Mouse (Mus musculus): ENCODE measurements at regions not wholly inside any gene's neighbourhood (a gene's known extent, or its start where the extent isn't known, plus 50 kb on each side); places are given as distances from the start of the nearest gene placed in this dataset.

DNA sequence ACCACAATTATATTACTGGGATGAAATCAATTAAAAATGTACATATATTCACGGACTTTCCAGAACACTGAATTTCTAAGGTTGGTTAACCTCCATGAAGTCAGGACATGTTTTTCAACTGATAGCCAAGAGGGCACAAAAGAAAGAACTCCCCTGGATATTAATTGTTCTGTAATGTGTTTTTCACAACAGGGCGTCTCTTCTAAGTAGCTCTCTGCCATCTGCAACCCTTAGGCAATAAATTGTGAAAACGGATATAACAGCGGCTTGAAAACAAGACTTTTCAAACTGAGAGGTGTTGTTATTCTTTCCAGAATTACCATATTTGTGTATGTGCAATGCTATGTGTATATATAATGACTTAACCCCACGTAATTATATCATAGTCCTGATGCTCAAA, 841.1 kb upstream of the Pot1a start:
- Histone ChIP-seq H3K4me3 (no peak overlapping the region), H3K9ac (no peak overlapping the region), H3K4me1 (no peaks in the 10 kb centered on the region), H3K27ac (no peak overlapping the region), H3K36me3 (no peaks in the 10 kb centered on the region), H3K27me3 (no peaks in the 10 kb centered on the region), H3K4me2 (replicated peaks) (no peak overlapping the region), H3K9me3 (replicated peaks) (no peaks in the 10 kb centered on the region)
- 57% methylated on average over 5 of the region's 5 CpGs for WGBS
- ATAC-seq (ENCODE audit: low FRiP score): peak; percentile 40; the same call in 1 of the 2 replicates

GRCm38 (mm10) chr6:26649514-26649913, 840.5 kb upstream of the Pot1a start:
- Histone ChIP-seq H3K4me3 (no peak overlapping the region), H3K9me3 (replicated peaks) (no peaks in the 10 kb centered on the region), H3K36me3 (no peaks in the 10 kb centered on the region), H3K27me3 (no peaks in the 10 kb centered on the region), H3K9ac (no peak overlapping the region), H3K27ac (no peak overlapping the region), H3K4me2 (replicated peaks) (no peak overlapping the region), H3K4me1 (no peaks in the 10 kb centered on the region)
- WGBS: 79% methylated on average over 1 of the region's 1 CpGs
- no peak for ATAC-seq (ENCODE audit: low FRiP score)

DNA sequence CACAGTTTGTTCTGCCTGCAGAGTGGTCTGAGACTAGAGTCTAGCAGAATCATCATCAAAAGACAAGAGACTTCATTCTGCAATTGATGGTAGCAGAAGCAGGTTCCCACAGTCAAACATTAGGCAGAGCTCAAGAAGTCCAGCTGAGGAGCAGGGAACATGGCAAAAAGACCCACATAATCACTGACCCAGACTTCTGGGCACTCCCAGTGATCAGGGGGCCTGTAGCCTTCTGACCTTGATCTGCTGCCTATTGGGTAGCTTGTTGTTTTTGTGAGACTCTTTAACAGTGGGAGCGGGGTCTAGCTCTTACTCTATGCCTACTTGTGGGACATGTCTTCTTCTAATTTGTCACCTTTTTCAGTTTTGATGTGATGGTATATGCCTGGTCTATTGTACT, 819.4 kb upstream of the Pot1a start:
- no peak overlapping the region for H3K4me3 ChIP-seq
- H3K27me3 ChIP-seq: no peaks in the 10 kb centered on the region
- H3K9ac ChIP-seq: no peak overlapping the region
- 95% methylated on average over 1 of the region's 1 CpGs for WGBS
- ATAC-seq (ENCODE audit: low FRiP score): no peak
- H3K9me3 ChIP-seq (replicated peaks): no peaks in the 10 kb centered on the region
- H3K4me2 ChIP-seq (replicated peaks): no peak overlapping the region
- no peak overlapping the region for H3K27ac ChIP-seq
- H3K4me1 ChIP-seq: no peaks in the 10 kb centered on the region
- no peaks in the 10 kb centered on the region for H3K36me3 ChIP-seq
